Mouse (Mus musculus) layer of hippocampus, adult 9-11 months (tissue): ENCODE data around the gene Hpse.

Experiments
- DNase-seq: peaks from one replicate; pipeline ENCODE4 v3.0.0; 2022

The Hpse gene

DNA sequence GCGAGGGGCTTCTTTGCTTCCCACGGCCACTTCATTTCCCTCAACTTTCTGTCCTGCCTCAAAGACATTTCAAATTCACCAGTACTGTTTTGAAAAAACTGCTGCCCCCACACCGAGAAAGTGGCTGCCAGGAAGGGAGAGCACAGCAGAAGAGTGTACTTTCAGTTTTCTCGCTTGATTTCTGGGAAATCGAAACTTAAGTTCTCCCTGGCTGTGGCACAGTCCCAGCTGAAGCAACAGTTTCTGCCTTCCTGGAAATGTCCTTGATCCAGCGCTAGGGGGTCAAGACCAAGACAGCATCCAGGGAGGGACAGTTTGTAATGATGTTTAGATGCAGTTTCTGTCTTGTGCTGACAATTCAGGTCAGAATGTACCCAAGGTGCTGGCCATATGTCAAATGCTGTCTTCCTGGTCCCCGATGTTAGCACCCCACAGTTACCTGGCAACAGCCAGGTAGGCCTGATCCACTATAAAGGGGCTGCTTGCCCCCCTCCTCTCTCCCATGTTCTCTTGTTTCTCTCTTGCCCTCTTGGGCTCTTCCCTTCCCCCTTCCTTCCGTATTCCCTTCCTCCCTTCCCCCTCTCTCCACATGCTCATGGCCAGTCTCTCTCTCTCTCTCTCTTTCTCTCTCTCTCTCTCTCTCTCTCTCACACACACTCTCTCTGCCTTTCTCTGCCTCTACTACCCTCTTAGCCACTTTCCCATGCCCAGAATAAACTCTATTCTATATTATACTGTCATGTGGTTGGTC is 82.5 kb downstream of the Hpse start:
- DNase-seq: no peak

DNA sequence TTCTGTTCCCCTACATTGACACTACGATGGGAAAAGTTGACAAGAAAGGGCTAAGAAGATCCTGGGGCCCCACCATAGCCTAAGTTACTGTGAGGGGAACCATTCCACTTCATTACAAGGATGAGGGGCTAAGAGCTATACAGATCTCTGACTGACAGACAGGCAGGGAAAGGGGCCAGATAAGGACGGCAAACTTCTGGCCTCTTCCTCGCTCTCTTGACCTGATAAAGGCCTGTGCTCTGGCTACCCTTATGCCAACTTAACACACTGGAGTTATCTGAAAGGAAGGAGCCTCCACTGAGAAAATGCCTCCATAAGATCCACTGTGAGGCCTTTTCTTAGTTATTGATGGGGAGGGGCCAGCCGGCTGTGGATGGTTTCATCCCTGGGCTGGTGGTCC is 83.6 kb downstream of the Hpse start:
- DNase-seq: no peak

DNA sequence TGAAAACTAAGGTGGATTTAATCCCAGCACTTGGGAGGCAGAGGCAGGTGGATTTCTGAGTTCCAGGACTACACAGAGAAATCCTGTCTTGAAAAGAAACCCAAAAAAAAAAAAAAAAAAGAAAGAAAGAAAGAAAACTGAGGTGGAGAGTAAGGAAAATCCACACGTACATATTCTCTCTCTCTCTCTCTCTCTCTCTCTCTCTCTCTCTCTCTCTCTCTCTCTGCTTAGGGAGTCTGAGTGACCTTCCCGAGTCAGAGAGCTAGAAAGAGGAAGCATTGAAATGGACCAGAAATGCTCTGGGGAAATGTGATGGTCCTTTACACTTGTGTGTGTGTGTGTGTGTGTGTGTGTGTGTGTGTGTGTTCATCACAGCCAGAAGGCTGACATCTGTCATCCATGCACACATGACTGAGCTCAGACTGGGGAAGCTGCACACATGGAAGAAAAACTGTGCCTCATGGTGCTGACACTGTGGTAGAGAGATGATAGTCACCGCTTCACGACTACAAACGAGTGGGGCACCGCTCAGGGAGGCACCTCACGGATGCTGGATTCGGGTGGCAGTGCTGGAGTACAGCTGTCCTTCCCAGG is 84.5 kb downstream of the Hpse start:
- no peak for DNase-seq

DNA sequence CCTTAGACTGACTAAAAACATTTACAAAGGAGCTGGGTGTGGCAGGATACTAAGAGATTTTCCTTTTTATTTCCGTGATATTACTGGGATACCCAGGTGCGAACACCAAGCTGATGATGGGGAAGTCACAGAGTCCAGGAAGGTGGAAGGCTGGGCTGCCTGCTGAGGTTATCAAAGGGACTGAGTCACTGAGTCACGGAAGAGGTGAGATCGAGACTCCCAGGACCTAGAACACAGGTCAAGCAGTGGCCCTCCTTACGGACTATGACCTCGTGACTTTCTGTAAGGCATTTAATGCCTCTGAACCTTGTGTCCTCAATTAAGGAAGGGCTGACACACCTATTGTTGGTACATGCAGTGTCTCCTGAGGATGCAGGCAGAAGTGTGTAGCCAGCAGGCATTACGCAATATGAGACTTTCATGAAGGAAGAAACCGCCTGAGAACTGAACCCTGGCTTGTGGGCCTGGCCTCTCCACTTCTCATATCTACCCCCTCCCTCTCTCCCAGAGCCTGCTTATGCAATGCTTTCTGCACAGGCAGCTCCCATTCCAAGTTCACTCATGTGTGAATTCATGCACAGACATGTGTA is 86.9 kb downstream of the Hpse start:
- peak; percentile 42 for DNase-seq
